8 mouse cellular contexts compared by ENCODE assay signal in genomic region chr7:107664063-107665056, GRCm38 (mm10). TPM values are rescaled to one million over a fixed set of nuclear protein-coding genes. Genes with fewer than 3 reads are reported as not detected.
DNase-seq lines count a peak whose midpoint lies in the region; ATAC-seq and TF ChIP-seq lines count a peak whose summit lies in the region.

No protein-coding gene starts in this region.

- no peak overlapping the region for H3K4me3 ChIP-seq in ES-E14 (ENCODE audit: insufficient read depth in 1 of 2, low read depth in 1 of 2, low read length in 2 of 2, poor library complexity in 1 of 2, severe bottlenecking in 1 of 2)
- H3K4me3 ChIP-seq in liver, postnatal 0 days (ENCODE audit: low read depth, low read length), result no peak overlapping the region

- peak overlapping the region; percentile 15; the same call in 1 of the 2 replicates for H3K27ac ChIP-seq in ES-E14 (ENCODE audit: insufficient read depth, low read depth, low read length, poor library complexity, severe bottlenecking)
- H3K27ac ChIP-seq in liver, postnatal 0 days (ENCODE audit: low read depth), result no peak overlapping the region

- TF ChIP-seq EP300 in liver, postnatal 0 days (IDR thresholded peaks at IDR 0.05; ENCODE audit: low read depth), result no peak

- H3K4me1 ChIP-seq in ES-E14 (ENCODE audit: control insufficient read depth in 2 of 2, insufficient read depth in 2 of 2, low read length in 2 of 2, poor library complexity in 1 of 2), result peaks cover 7 to 37% of the 10 kb centered on the region in 2 experiments
- peaks cover 37% of the 10 kb centered on the region for H3K4me1 ChIP-seq in liver, postnatal 0 days (ENCODE audit: insufficient read depth)

- DNase-seq in ES-E14 (ENCODE audit: low read depth, low spot score), result no peak
- no peak for DNase-seq in liver, postnatal 0 days
- peak; percentile 24 for DNase-seq in retina, embryonic 14.5 days (ENCODE audit: low spot score)
- DNase-seq in cerebellum, postnatal 14 days, result no peak
- no peak for DNase-seq in urinary bladder, postnatal 10 days (ENCODE audit: low spot score)

- H3K4me2 ChIP-seq in liver, postnatal 0 days (ENCODE audit: low read depth, low read length), result no peak overlapping the region

- no peak overlapping the region for H3K9ac ChIP-seq in ES-E14 (ENCODE audit: insufficient read depth, low read depth, low read length, poor library complexity, severe bottlenecking)
- no peak overlapping the region for H3K9ac ChIP-seq in liver, postnatal 0 days (replicated peaks)

- in situ Hi-C loops in ES-E14 (cut with MboI; ENCODE audit: low sequenced_read_pairs in 2 of 2, unreplicated experiment in 2 of 2), result no loop called here

- H3K27me3 ChIP-seq in liver, postnatal 0 days (ENCODE audit: insufficient read depth, low read length), result no peaks in the 10 kb centered on the region

- H3K36me3 ChIP-seq in ES-E14 (ENCODE audit: control insufficient read depth, insufficient read depth, low read length, poor library complexity, severe bottlenecking), result no peaks in the 10 kb centered on the region
- H3K36me3 ChIP-seq in liver, postnatal 0 days (replicated peaks; ENCODE audit: insufficient read depth, low read length), result no peaks in the 10 kb centered on the region

- peak; percentile 62 for ATAC-seq in common myeloid progenitor, adult 5-6 weeks (replicated peaks; ENCODE audit: low read depth, poor library complexity, severe bottlenecking)
- ATAC-seq in granulocyte monocyte progenitor cell, adult 5-6 weeks (replicated peaks; ENCODE audit: poor library complexity, severe bottlenecking), result peak; percentile 68
- ATAC-seq in inflammation-experienced regulatory T-cells, adult 6 months, result peak; percentile 75
- peak; percentile 28; the same call in 1 of the 2 replicates for ATAC-seq in liver, postnatal 0 days

- H3K9me3 ChIP-seq in ES-E14 (ENCODE audit: control insufficient read depth, insufficient read depth, low read depth, low read length), result no peaks in the 10 kb centered on the region
- H3K9me3 ChIP-seq in liver, postnatal 0 days (ENCODE audit: low read length), result no peaks in the 10 kb centered on the region

- TF ChIP-seq CTCF in liver, postnatal 0 days (IDR thresholded peaks at IDR 0.05; ENCODE audit: low read depth), result no peak

- WGBS in liver, postnatal 0 days (ENCODE audit: insufficient replicate concordance), result 55% methylated on average over 8 of the region's 8 CpGs

TF ChIP-seq in ES-E14, 5 proteins besides CTCF, POLR2A, EP300 and RAD21:
- TF ChIP-seq ZNF384 (IDR thresholded peaks at IDR 0.05; ENCODE audit: low read depth, low read length), result no peak
- no peak for TF ChIP-seq MAFK (IDR thresholded peaks at IDR 0.05; ENCODE audit: insufficient read depth, low read depth, low read length)
- TF ChIP-seq HCFC1 (IDR thresholded peaks at IDR 0.05; ENCODE audit: borderline replicate concordance, insufficient read depth, low read length), result no peak

RNA-seq across cellular contexts. Expression of gene 5330417H12Rik, which starts 39.4 kb away (rescaled TPM):
- total RNA-seq in ES-E14 (2012; rRNA removed), result not detected in 2 replicates
- not detected in 2 replicates for total RNA-seq in common myeloid progenitor, adult 5-6 weeks (2017)
- total RNA-seq in granulocyte monocyte progenitor cell, adult 5-6 weeks (2014; fragmentation: Nextera tagmentation), result not detected in 2 replicates
- not detected in 2 replicates for total RNA-seq in granulocyte monocyte progenitor cell, adult 5-6 weeks (2017)
- not detected for polyA plus RNA-seq in inflammation-experienced regulatory T-cells, adult 6 months (2017; shearing (Covaris generic))
- polyA plus RNA-seq in liver, postnatal 0 days (2015; fragmentation: Nextera tagmentation; extraction: Ambion mirVana), result 0.08 TPM in 1 of 2 replicates, not detected in the other
